ENCODE assay signal across 8 mouse cellular contexts in genomic region chr19:10267057-10267456, GRCm38 (mm10). TPM values are rescaled to one million over a fixed set of nuclear protein-coding genes. Genes with fewer than 3 reads are reported as not detected.
DNase-seq lines count a peak whose midpoint lies in the region; ATAC-seq and TF ChIP-seq lines count a peak whose summit lies in the region.

No protein-coding gene starts in this region.

- in situ Hi-C loops in ES-E14 (cut with MboI; ENCODE audit: low sequenced_read_pairs in 2 of 2, unreplicated experiment in 2 of 2), result no loop called here

- 21% methylated on average over 15 of the region's 15 CpGs for WGBS in heart, embryonic 12.5 days
- WGBS in neural tube, embryonic 11.5 days, result 12% methylated on average over 15 of the region's 15 CpGs

- H3K4me3 ChIP-seq in ES-E14 (ENCODE audit: insufficient read depth in 1 of 2, low read depth in 1 of 2, low read length in 2 of 2, poor library complexity in 1 of 2, severe bottlenecking in 1 of 2), result peak overlapping the region; percentile 7 to 11; a peak in 1 of 4 replicates
- no peak overlapping the region for H3K4me3 ChIP-seq in heart, embryonic 12.5 days
- no peak overlapping the region for H3K4me3 ChIP-seq in neural tube, embryonic 11.5 days (ENCODE audit: low read depth, low read length)

- peak overlapping the region; percentile 26; the same call in 1 of the 2 replicates for H3K4me2 ChIP-seq in heart, embryonic 12.5 days
- H3K4me2 ChIP-seq in neural tube, embryonic 11.5 days (ENCODE audit: low read depth), result no peak overlapping the region

- peaks cover 36% of the 10 kb centered on the region for H3K27me3 ChIP-seq in heart, embryonic 12.5 days (replicated peaks)
- peaks cover 8% of the 10 kb centered on the region for H3K27me3 ChIP-seq in neural tube, embryonic 11.5 days (ENCODE audit: control insufficient read depth, insufficient read depth, low read length)

- no peaks in the 10 kb centered on the region for H3K9me3 ChIP-seq in ES-E14 (ENCODE audit: control insufficient read depth, insufficient read depth, low read depth, low read length)
- no peaks in the 10 kb centered on the region for H3K9me3 ChIP-seq in heart, embryonic 12.5 days (replicated peaks)
- no peaks in the 10 kb centered on the region for H3K9me3 ChIP-seq in neural tube, embryonic 11.5 days (ENCODE audit: control insufficient read depth, low read length)

- no peak for ATAC-seq in heart, embryonic 12.5 days (ENCODE audit: insufficient number of reproducible peaks, low FRiP score)
- ATAC-seq in neural tube, embryonic 11.5 days (ENCODE audit: insufficient read depth, low FRiP score, low TSS enrichment), result 0 out of 2 replicates have a peak, but pooled peaks have one; percentile 24

- H3K4me1 ChIP-seq in ES-E14 (ENCODE audit: control insufficient read depth in 2 of 2, insufficient read depth in 2 of 2, low read length in 2 of 2, poor library complexity in 1 of 2), result peaks cover 5 to 30% of the 10 kb centered on the region in 2 experiments; a peak in 3 of 4 replicates
- H3K4me1 ChIP-seq in heart, embryonic 12.5 days (replicated peaks), result peaks cover 17% of the 10 kb centered on the region
- peaks cover 7% of the 10 kb centered on the region; the same call in 1 of the 2 replicates for H3K4me1 ChIP-seq in neural tube, embryonic 11.5 days (ENCODE audit: control insufficient read depth, insufficient read depth, low read length)

- H3K36me3 ChIP-seq in ES-E14 (ENCODE audit: control insufficient read depth, insufficient read depth, low read length, poor library complexity, severe bottlenecking), result no peaks in the 10 kb centered on the region
- H3K36me3 ChIP-seq in heart, embryonic 12.5 days, result no peaks in the 10 kb centered on the region
- no peaks in the 10 kb centered on the region for H3K36me3 ChIP-seq in neural tube, embryonic 11.5 days (ENCODE audit: control insufficient read depth, insufficient read depth, low read length)

- H3K27ac ChIP-seq in ES-E14 (ENCODE audit: insufficient read depth, low read depth, low read length, poor library complexity, severe bottlenecking), result peak overlapping the region; percentile 74
- H3K27ac ChIP-seq in heart, embryonic 12.5 days (ENCODE audit: poor library complexity, severe bottlenecking), result no peak overlapping the region
- no peak overlapping the region for H3K27ac ChIP-seq in neural tube, embryonic 11.5 days (ENCODE audit: low read depth, low read length)

- peak overlapping the region; percentile 41 for H3K9ac ChIP-seq in ES-E14 (ENCODE audit: insufficient read depth, low read depth, low read length, poor library complexity, severe bottlenecking)
- no peak overlapping the region for H3K9ac ChIP-seq in heart, embryonic 12.5 days
- no peak overlapping the region for H3K9ac ChIP-seq in neural tube, embryonic 11.5 days (ENCODE audit: low read length)

- peak; percentile 51 to 52 for DNase-seq in cerebellum, postnatal 10 days
- DNase-seq in cerebellum, postnatal 4 days (ENCODE audit: low spot score in 2 of 2), result no peak
- DNase-seq in ES-E14 (ENCODE audit: low read depth, low spot score), result peak; percentile 84
- peak; percentile 43 for DNase-seq in kidney, postnatal 14 days
- DNase-seq in neural tube, embryonic 11.5 days (ENCODE audit: low spot score), result no peak
- DNase-seq in yolk sac, embryonic 10.5 days (ENCODE audit: low spot score), result no peak
- DNase-seq in cerebellum, adult 9-10 months, result no peak

TF ChIP-seq in ES-E14, 5 proteins besides CTCF, POLR2A, EP300 and RAD21:
- TF ChIP-seq HCFC1 (IDR thresholded peaks at IDR 0.05; ENCODE audit: borderline replicate concordance, insufficient read depth, low read length) (no peak), ZC3H11A (IDR thresholded peaks at IDR 0.05; ENCODE audit: borderline replicate concordance, low read depth, low read length) (no peak), MAFK (IDR thresholded peaks at IDR 0.05; ENCODE audit: insufficient read depth, low read depth, low read length) (no peak), ZNF384 (IDR thresholded peaks at IDR 0.05; ENCODE audit: low read depth, low read length) (no peak), CHD2 (IDR thresholded peaks at IDR 0.05; ENCODE audit: low read depth, low read length) (no peak)

RNA-seq across cellular contexts. Expression of gene Myrf, which starts 26.5 kb away (rescaled TPM):
- total RNA-seq in ES-E14 (2012; rRNA removed), result 35.9 and 58.1 TPM in 2 replicates
- 16.2 and 16.5 TPM in 2 replicates for polyA plus RNA-seq in heart, embryonic 12.5 days (2016; fragmentation: Nextera tagmentation; extraction: Ambion mirVana)
- polyA plus RNA-seq in neural tube, embryonic 11.5 days (2014; fragmentation: Nextera tagmentation; extraction: Ambion mirVana), result 1.8 and 2.5 TPM in 2 replicates

RNA-seq across cellular contexts. Expression of gene Dagla, which starts 37.6 kb away (rescaled TPM):
- 1.2 and 1.6 TPM in 2 replicates for total RNA-seq in ES-E14 (2012; rRNA removed)
- 1.3 and 1.5 TPM in 2 replicates for polyA plus RNA-seq in heart, embryonic 12.5 days (2016; fragmentation: Nextera tagmentation; extraction: Ambion mirVana)
- 3.2 and 3.4 TPM in 2 replicates for polyA plus RNA-seq in neural tube, embryonic 11.5 days (2014; fragmentation: Nextera tagmentation; extraction: Ambion mirVana)

Comparison
In these comparisons a context has a peak if more than half of its experiments do, and no peak if none do; other contexts are left out.
1. DNase-seq: peak in cerebellum, postnatal 10 days (2 of 2), ES-E14 (single experiment) and kidney, postnatal 14 days (single experiment); none in cerebellum, postnatal 4 days (0 of 2), neural tube, embryonic 11.5 days (single experiment), yolk sac, embryonic 10.5 days (single experiment) and cerebellum, adult 9-10 months (single experiment).
2. H3K4me3 ChIP-seq: peak in ES-E14 (2 of 2); none in heart, embryonic 12.5 days (single experiment) and neural tube, embryonic 11.5 days (single experiment).